Mouse (Mus musculus) embryonic facial prominence, embryonic 12.5 days (tissue): ENCODE data around the gene Asb12. TPM values are rescaled to one million over a fixed set of nuclear protein-coding genes. Genes with fewer than 3 reads are reported as not detected.

ENCODE experiments used
- ATAC-seq: fragments of 200-750 bp; cut with Nextera tagmentation; 2 replicates; pipeline ENCODE4 v1.8.0; 2017; ENCODE audit not compliant: insufficient number of reproducible peaks, insufficient read depth, low FRiP score, low TSS enrichment
- H3K27ac ChIP-seq: fragments of 300-500 bp; sonication (generic); 2 replicates; pipeline ENCODE4 v1.5.1; 2016; ENCODE audit warnings: mild to moderate bottlenecking
- H3K27me3 ChIP-seq: fragments of 300-500 bp; sonication (generic); 2 replicates; pipeline ENCODE4 v1.6.1; 2016; ENCODE audit warnings: mild to moderate bottlenecking, moderate library complexity
- H3K36me3 ChIP-seq: fragments of 300-500 bp; sonication (generic); 2 replicates; pipeline ENCODE4 v1.6.1; 2016; ENCODE audit warnings: mild to moderate bottlenecking
- H3K4me1 ChIP-seq: fragments of 300-500 bp; sonication (generic); 2 replicates; pipeline ENCODE4 v1.6.1; 2016
- H3K4me2 ChIP-seq: fragments of 300-500 bp; sonication (generic); replicated peaks from 2 replicates; pipeline ENCODE4 v1.6.1; 2016; ENCODE audit warnings: mild to moderate bottlenecking, moderate library complexity
- H3K4me3 ChIP-seq: fragments of 300-500 bp; sonication (generic); 2 replicates; pipeline ENCODE4 v1.5.1; 2016; ENCODE audit warnings: mild to moderate bottlenecking
- H3K9ac ChIP-seq: fragments of 300-500 bp; sonication (generic); 2 replicates; pipeline ENCODE4 v1.6.1; 2016; ENCODE audit warnings: mild to moderate bottlenecking, moderate library complexity
- H3K9me3 ChIP-seq: fragments of 300-500 bp; sonication (generic); 2 replicates; pipeline ENCODE4 v1.6.1; 2016; ENCODE audit warnings: mild to moderate bottlenecking, moderate library complexity
- WGBS: fragments of 180-500 bp; shearing (Covaris S2); methylation state at CpG from one replicate; pipeline ENCODE4 v1.1.7; 2016; 5-methylcytosine and 5-hydroxymethylcytosine counted together
- polyA plus RNA-seq: library from polyadenylated mRNA; unstranded; fragments of >200 nt; fragmentation: Nextera tagmentation; extraction: Ambion mirVana; gene quantifications from 2 replicates; pipeline ENCODE4 v1.2.1, GENCODE M21; 2016

The Asb12 gene
- polyA plus RNA-seq, 1 experiment from 2014 or later: not detected

GRCm38 (mm10) chrX:95442261-95442660 is 115.5 kb downstream of the Asb12 start:
- no peaks in the 10 kb centered on the region for H3K4me1 ChIP-seq
- no peak overlapping the region for H3K9ac ChIP-seq
- ATAC-seq: no peak
- 42% methylated on average over 1 of the region's 1 CpGs for WGBS
- no peak overlapping the region for H3K4me3 ChIP-seq
- H3K9me3 ChIP-seq: no peaks in the 10 kb centered on the region
- no peak overlapping the region for H3K4me2 ChIP-seq
- H3K27ac ChIP-seq: no peak overlapping the region
- H3K27me3 ChIP-seq: no peaks in the 10 kb centered on the region
- no peaks in the 10 kb centered on the region for H3K36me3 ChIP-seq

GRCm38 (mm10) chrX:95441290-95441689 is 116.5 kb downstream of the Asb12 start:
- H3K4me3 ChIP-seq: no peak overlapping the region
- H3K4me1 ChIP-seq: no peaks in the 10 kb centered on the region
- H3K36me3 ChIP-seq: no peaks in the 10 kb centered on the region
- H3K9ac ChIP-seq: no peak overlapping the region
- no peaks in the 10 kb centered on the region for H3K9me3 ChIP-seq
- H3K27me3 ChIP-seq: no peaks in the 10 kb centered on the region
- ATAC-seq: no peak
- H3K27ac ChIP-seq: no peak overlapping the region
- H3K4me2 ChIP-seq: no peak overlapping the region

GRCm38 (mm10) chrX:95438491-95438890 is 119.3 kb downstream of the Asb12 start:
- H3K4me1 ChIP-seq: no peaks in the 10 kb centered on the region
- no peaks in the 10 kb centered on the region for H3K9me3 ChIP-seq
- 72% methylated on average over 4 of the region's 4 CpGs for WGBS
- H3K4me2 ChIP-seq: no peak overlapping the region
- H3K27ac ChIP-seq: no peak overlapping the region
- H3K27me3 ChIP-seq: no peaks in the 10 kb centered on the region
- H3K36me3 ChIP-seq: no peaks in the 10 kb centered on the region
- no peak overlapping the region for H3K4me3 ChIP-seq
- no peak for ATAC-seq
- no peak overlapping the region for H3K9ac ChIP-seq

- Histone ChIP-seq H3K27ac (no peak overlapping the region), H3K4me2 (no peak overlapping the region), H3K4me3 (no peak overlapping the region), H3K9ac (no peak overlapping the region), H3K36me3 (no peaks in the 10 kb centered on the region), H3K4me1 (no peaks in the 10 kb centered on the region), H3K27me3 (no peaks in the 10 kb centered on the region), H3K9me3 (no peaks in the 10 kb centered on the region)
- 89% methylated on average over 1 of the region's 1 CpGs for WGBS
- ATAC-seq: no peak
Observed at GRCm38 (mm10) chrX:95437236-95437635, 120.6 kb downstream of the Asb12 start.

Other genes with a start within 250 kb of the Asb12 start
- 12.8 and 13.3 TPM in 2 replicates for gene Amer1, start 113.1 kb downstream of the Asb12 start, polyA plus RNA-seq
- not detected in 2 replicates for gene Pfn5, start 117 bp upstream of the Asb12 start, polyA plus RNA-seq
- 32.2 and 32.9 TPM in 2 replicates for gene Zc4h2, start 100.5 kb upstream of the Asb12 start, polyA plus RNA-seq
- gene Zc3h12b, start 153.7 kb upstream of the Asb12 start, polyA plus RNA-seq: 5.3 and 5.4 TPM in 2 replicates